Comparison of ENCODE assay signal across 16 mouse cellular contexts in genomic region chr8:46818106-46818989, GRCm38 (mm10).
DNase-seq lines count a peak whose midpoint lies in the region; ATAC-seq and TF ChIP-seq lines count a peak whose summit lies in the region.
"Had no signal": no experiment of that assay in that cellular context is flagged by ENCODE, and none has a peak within 500 bp of the region (broad histone marks: within the 10 kb centered on the region; RNA-seq: fewer than 3 reads in every experiment).

No protein-coding gene starts in this region.

- TF ChIP-seq CTCF in MEL (IDR thresholded peaks at IDR 0.05 in 2 of 3, conservative IDR thresholded peaks at IDR 0.05 in 1 of 3; ENCODE audit: control insufficient read depth in 1 of 3, insufficient read depth in 1 of 3, low read depth in 2 of 3, low read length in 3 of 3, poor library complexity in 1 of 3, severe bottlenecking in 1 of 3), result no peak

- H3K4me1 ChIP-seq in liver, embryonic 13.5 days (replicated peaks), result peaks cover 13% of the 10 kb centered on the region; the same call in 1 of the 2 replicates
- H3K4me1 ChIP-seq in liver, embryonic 11.5 days (replicated peaks; ENCODE audit: control insufficient read depth, insufficient read depth, low read length), result 0 out of 2 replicates have a peak, but pooled peaks cover 5% of the 10 kb centered on the region
- peaks cover 6 to 22% of the 10 kb centered on the region in 2 experiments for H3K4me1 ChIP-seq in MEL (ENCODE audit: control insufficient read depth in 1 of 2, insufficient read depth in 2 of 2, low read length in 2 of 2)
- peaks cover 6% of the 10 kb centered on the region; the same call in 1 of the 2 replicates for H3K4me1 ChIP-seq in embryonic facial prominence, embryonic 15.5 days
- H3K4me1 ChIP-seq in megakaryocyte, embryonic 14.5 days, result peaks cover 74% of the 10 kb centered on the region
- H3K4me1 ChIP-seq: forebrain, embryonic 13.5 days had no signal

- no peak for TF ChIP-seq RAD21 in MEL (IDR thresholded peaks at IDR 0.05; ENCODE audit: low read depth, low read length)

- WGBS in liver, embryonic 13.5 days (ENCODE audit: insufficient replicate concordance), result 59% methylated on average over 14 of the region's 14 CpGs
- WGBS in liver, embryonic 11.5 days, result 69% methylated on average over 14 of the region's 14 CpGs
- 49% methylated on average over 14 of the region's 14 CpGs for WGBS in embryonic facial prominence, embryonic 15.5 days

- DNase-seq in liver, embryonic 13.5 days, result no peak
- no peak for DNase-seq in liver, embryonic 11.5 days (ENCODE audit: low spot score)
- DNase-seq in MEL (ENCODE audit: low read depth, low spot score) (no peak), adipocyte (ENCODE audit: low spot score) (no peak)
- DNase-seq in urinary bladder, postnatal 14 days (ENCODE audit: low spot score), result no peak
- no peak for DNase-seq in right cerebral cortex, adult 2 months (ENCODE audit: low spot score in 2 of 2)
- DNase-seq: adrenal gland, postnatal 36 days; cerebellum, postnatal 36 days; kidney, adult 2 months; kidney, postnatal 25 days; layer of hippocampus, adult 9-11 months had no signal

- no peak overlapping the region for H3K9ac ChIP-seq in liver, embryonic 13.5 days
- no peak overlapping the region for H3K9ac ChIP-seq in liver, embryonic 11.5 days (ENCODE audit: low read depth, low read length)
- no peak overlapping the region for H3K9ac ChIP-seq in MEL (ENCODE audit: control insufficient read depth, low read depth, low read length, poor library complexity, severe bottlenecking)
- no peak overlapping the region for H3K9ac ChIP-seq in embryonic facial prominence, embryonic 15.5 days
- H3K9ac ChIP-seq: forebrain, embryonic 13.5 days had no signal

- no peak overlapping the region for H3K4me2 ChIP-seq in liver, embryonic 13.5 days
- H3K4me2 ChIP-seq in liver, embryonic 11.5 days, result no peak overlapping the region
- no peak overlapping the region for H3K4me2 ChIP-seq in embryonic facial prominence, embryonic 15.5 days (replicated peaks)
- H3K4me2 ChIP-seq: forebrain, embryonic 13.5 days had no signal

- peak overlapping the region; percentile 18 for H3K27ac ChIP-seq in liver, embryonic 13.5 days
- no peak overlapping the region for H3K27ac ChIP-seq in liver, embryonic 11.5 days (ENCODE audit: low read depth, low read length)
- peak overlapping the region; percentile 5; the same call in 1 of the 2 replicates for H3K27ac ChIP-seq in MEL (ENCODE audit: control insufficient read depth, low read depth, low read length)
- H3K27ac ChIP-seq in embryonic facial prominence, embryonic 15.5 days (replicated peaks), result no peak overlapping the region
- H3K27ac ChIP-seq: forebrain, embryonic 13.5 days; heart, embryonic 10.5 days had no signal

- ATAC-seq in liver, embryonic 13.5 days (ENCODE audit: low read depth), result no peak
- no peak for ATAC-seq in liver, embryonic 11.5 days (replicated peaks; ENCODE audit: low FRiP score)
- 0 out of 2 replicates have a peak, but pooled peaks have one; percentile 19 for ATAC-seq in embryonic facial prominence, embryonic 15.5 days (ENCODE audit: insufficient number of reproducible peaks, low FRiP score, low TSS enrichment, low read depth)
- ATAC-seq: forebrain, embryonic 13.5 days had no signal

- no peak for TF ChIP-seq POLR2A in MEL (IDR thresholded peaks at IDR 0.05; ENCODE audit: control insufficient read depth in 1 of 2, insufficient read depth in 1 of 2, low read depth in 1 of 2, low read length in 2 of 2, poor library complexity in 1 of 2)

- TF ChIP-seq EP300 in MEL (IDR thresholded peaks at IDR 0.05; ENCODE audit: low read depth in 1 of 2, low read length in 2 of 2), result no peak

- H3K36me3 ChIP-seq in liver, embryonic 13.5 days, result peaks cover 27% of the 10 kb centered on the region
- H3K36me3 ChIP-seq in liver, embryonic 11.5 days (ENCODE audit: control insufficient read depth, insufficient read depth, low read length), result no peaks in the 10 kb centered on the region
- peaks cover 5 to 16% of the 10 kb centered on the region in 2 experiments for H3K36me3 ChIP-seq in MEL (ENCODE audit: control insufficient read depth in 1 of 2, insufficient read depth in 2 of 2, low read length in 2 of 2)
- peaks cover 20% of the 10 kb centered on the region for H3K36me3 ChIP-seq in embryonic facial prominence, embryonic 15.5 days
- peaks cover 98% of the 10 kb centered on the region for H3K36me3 ChIP-seq in megakaryocyte, embryonic 14.5 days (replicated peaks; ENCODE audit: low read length)

- H3K27me3 ChIP-seq in liver, embryonic 13.5 days, result no peaks in the 10 kb centered on the region
- no peaks in the 10 kb centered on the region for H3K27me3 ChIP-seq in liver, embryonic 11.5 days (replicated peaks; ENCODE audit: control insufficient read depth, insufficient read depth, low read length)
- H3K27me3 ChIP-seq in MEL (ENCODE audit: control insufficient read depth in 1 of 2, insufficient read depth in 2 of 2, low read length in 2 of 2), result no peaks in the 10 kb centered on the region
- no peaks in the 10 kb centered on the region for H3K27me3 ChIP-seq in embryonic facial prominence, embryonic 15.5 days
- H3K27me3 ChIP-seq in megakaryocyte, embryonic 14.5 days (replicated peaks), result no peaks in the 10 kb centered on the region
- H3K27me3 ChIP-seq: forebrain, embryonic 13.5 days had no signal

- no peaks in the 10 kb centered on the region for H3K9me3 ChIP-seq in liver, embryonic 13.5 days (replicated peaks)
- H3K9me3 ChIP-seq in liver, embryonic 11.5 days (ENCODE audit: control insufficient read depth, low read length), result no peaks in the 10 kb centered on the region
- no peaks in the 10 kb centered on the region for H3K9me3 ChIP-seq in MEL (replicated peaks; ENCODE audit: insufficient read depth, low read length)
- H3K9me3 ChIP-seq in embryonic facial prominence, embryonic 15.5 days (replicated peaks), result no peaks in the 10 kb centered on the region
- no peaks in the 10 kb centered on the region for H3K9me3 ChIP-seq in megakaryocyte, embryonic 14.5 days
- H3K9me3 ChIP-seq: forebrain, embryonic 13.5 days; G1E; heart, embryonic 10.5 days had no signal

- H3K79me2 ChIP-seq in MEL (ENCODE audit: control insufficient read depth, insufficient read depth, low read length, poor library complexity), result no peaks in the 10 kb centered on the region

- H3K4me3 ChIP-seq in liver, embryonic 13.5 days (replicated peaks), result no peak overlapping the region
- no peak overlapping the region for H3K4me3 ChIP-seq in liver, embryonic 11.5 days (ENCODE audit: low read depth, low read length)
- H3K4me3 ChIP-seq in MEL (ENCODE audit: control insufficient read depth in 1 of 2, insufficient read depth in 1 of 2, low read depth in 2 of 2, low read length in 2 of 2), result no peak overlapping the region
- H3K4me3 ChIP-seq in embryonic facial prominence, embryonic 15.5 days (replicated peaks), result no peak overlapping the region
- H3K4me3 ChIP-seq in megakaryocyte, embryonic 14.5 days (replicated peaks), result peak overlapping the region; percentile 85
- H3K4me3 ChIP-seq: forebrain, embryonic 13.5 days; heart, embryonic 10.5 days had no signal

TF ChIP-seq in MEL, 35 proteins besides CTCF, POLR2A, EP300 and RAD21:
- TF ChIP-seq ZC3H11A (IDR thresholded peaks at IDR 0.05; ENCODE audit: low read depth, low read length) (no peak), GATA1 (IDR thresholded peaks at IDR 0.05; ENCODE audit: low read depth, low read length) (no peak), NRF1 (IDR thresholded peaks at IDR 0.05; ENCODE audit: insufficient read depth, low read depth, low read length, poor library complexity, severe bottlenecking) (no peak), E2F4 (IDR thresholded peaks at IDR 0.05; ENCODE audit: borderline replicate concordance, low read depth, low read length) (no peak), MXI1 (IDR thresholded peaks at IDR 0.05; ENCODE audit: low read depth, low read length) (peak; percentile 63), MAZ (IDR thresholded peaks at IDR 0.05; ENCODE audit: low read depth, low read length) (0 out of 2 replicates have a peak, but pooled peaks have one; percentile 39), TBP (IDR thresholded peaks at IDR 0.05; ENCODE audit: low read depth, low read length) (no peak), BHLHE40 (IDR thresholded peaks at IDR 0.05; ENCODE audit: borderline replicate concordance, low read depth, low read length) (no peak), USF1 (IDR thresholded peaks at IDR 0.05; ENCODE audit: low read depth, low read length) (no peak), HCFC1 (IDR thresholded peaks at IDR 0.05; ENCODE audit: low read depth, low read length) (0 out of 2 replicates have a peak, but pooled peaks have one; percentile 34), MEF2A (IDR thresholded peaks at IDR 0.05; ENCODE audit: extremely low read depth, insufficient replicate concordance, low read depth, low read length, poor library complexity, severe bottlenecking) (0 out of 2 replicates have a peak, but pooled peaks have one; percentile 3), MYB (IDR thresholded peaks at IDR 0.05; ENCODE audit: low read depth, low read length) (no peak), MAFK (IDR thresholded peaks at IDR 0.05; ENCODE audit: borderline replicate concordance, low read depth, low read length) (0 out of 2 replicates have a peak, but pooled peaks have one; percentile 8), CHD1 (IDR thresholded peaks at IDR 0.05; ENCODE audit: low read depth, low read length) (peak; percentile 63; the same call in 1 of the 2 replicates), RCOR1 (IDR thresholded peaks at IDR 0.05; ENCODE audit: low read depth, low read length) (no peak), KAT2A (conservative IDR thresholded peaks at IDR 0.05; ENCODE audit: low read depth, low read length) (no peak)

Comparison
In these comparisons a context has a peak if more than half of its experiments do, and no peak if none do; other contexts are left out.
1. H3K27ac ChIP-seq: peak in liver, embryonic 13.5 days (single experiment) and MEL (single experiment); none in liver, embryonic 11.5 days (single experiment) and embryonic facial prominence, embryonic 15.5 days (single experiment).